Mouse (Mus musculus): ENCODE measurements around the gene Mettl25.

Gene Mettl25

DNA sequence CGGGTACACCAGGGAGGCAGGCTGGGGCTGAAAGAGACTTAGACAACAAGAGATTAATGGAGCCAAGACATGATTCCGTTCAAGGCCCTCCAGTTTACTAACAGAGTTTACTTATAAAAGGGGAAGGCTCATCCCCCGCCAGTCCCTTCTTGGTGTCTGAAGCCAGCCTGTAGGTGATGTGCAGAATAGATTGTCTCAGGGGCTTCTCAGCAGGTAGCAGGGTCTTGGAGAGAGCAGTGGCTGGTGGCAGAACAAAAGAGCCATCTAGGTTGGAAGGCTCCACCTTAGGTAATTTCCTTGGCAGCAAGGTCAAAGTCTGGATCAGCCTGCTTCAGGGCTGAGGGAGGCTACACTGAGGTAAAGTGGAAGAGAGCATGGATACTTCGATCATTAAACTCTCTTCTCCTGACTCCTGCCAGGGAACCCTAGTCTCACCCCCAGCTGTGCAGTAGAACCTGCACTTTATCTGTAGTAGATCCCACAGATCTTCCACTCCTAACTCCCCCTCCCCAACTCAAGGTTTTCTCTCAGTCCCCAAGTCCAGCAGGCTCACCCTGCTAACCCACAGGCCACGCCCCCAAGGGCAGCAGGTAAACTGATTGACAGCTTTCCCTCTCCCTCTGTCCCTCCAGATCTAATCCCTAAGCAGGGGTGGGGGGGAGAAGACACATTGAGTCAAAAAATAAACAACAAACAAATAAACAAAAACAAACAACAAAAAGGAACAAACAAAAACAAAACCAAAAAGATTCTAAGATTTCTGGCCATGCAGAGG lies 87.2 kb downstream of the Mettl25 start:
- peak; percentile 87 for DNase-seq (ENCODE audit: low read depth, low spot score)

DNA sequence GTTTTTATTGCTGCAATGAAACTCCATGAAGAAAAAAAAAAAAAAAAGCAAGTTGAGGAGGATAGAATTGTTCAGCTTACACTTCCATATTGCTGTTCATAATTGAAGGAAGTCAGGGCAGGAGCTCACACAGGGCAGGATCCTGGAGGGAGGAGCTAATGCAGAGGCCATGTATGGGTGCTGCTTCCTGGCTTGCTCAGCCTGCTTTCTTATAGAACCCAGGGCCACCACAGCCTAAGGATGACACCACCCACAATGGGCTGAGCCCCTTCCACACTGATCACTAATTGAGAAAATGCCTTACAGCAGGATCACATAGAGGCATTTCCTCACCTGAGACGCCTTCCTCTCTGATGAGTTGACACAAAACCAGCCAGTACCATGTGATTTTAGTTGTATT lies 95.2 kb downstream of the Mettl25 start:
- DNase-seq (ENCODE audit: low read depth, low spot score): no peak

DNA sequence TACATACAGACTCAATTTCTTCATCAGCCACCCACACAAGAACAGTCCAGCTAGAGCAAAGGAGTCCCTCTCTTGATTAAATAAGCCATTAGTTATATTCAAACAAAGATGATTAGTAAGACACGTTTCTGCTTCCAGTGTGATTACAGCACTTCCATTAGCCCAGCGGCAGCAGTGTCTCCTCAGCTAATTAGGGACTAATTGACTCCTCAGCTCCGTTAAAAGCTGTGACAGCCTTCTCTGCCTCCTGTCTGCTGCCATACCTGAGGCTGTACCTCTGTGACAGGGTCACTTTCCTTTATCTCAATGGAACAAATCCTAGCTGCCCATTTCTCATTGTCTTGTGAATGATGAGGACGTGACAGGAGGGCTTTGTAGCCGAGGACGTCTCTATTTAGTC lies 99.4 kb downstream of the Mettl25 start:
- DNase-seq (ENCODE audit: low read depth, low spot score): no peak

DNA sequence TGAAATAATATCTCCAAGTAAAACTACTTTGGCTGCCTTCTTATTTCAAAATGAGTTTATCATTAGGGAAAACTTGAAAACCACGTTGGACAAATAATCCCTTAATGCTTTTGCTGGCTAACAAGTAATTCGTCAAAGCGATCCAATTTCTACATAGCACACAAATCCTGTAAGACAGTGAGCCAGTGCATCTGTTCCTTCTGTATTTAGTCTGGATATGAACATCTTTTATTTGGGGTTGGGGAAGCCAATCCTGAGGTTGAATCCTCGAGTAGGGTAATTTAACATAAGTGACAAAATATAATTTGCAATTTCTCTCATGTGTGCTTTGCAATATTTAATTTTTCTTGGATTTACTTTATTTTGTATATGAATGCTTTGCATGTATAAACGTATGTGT lies 102.2 kb downstream of the Mettl25 start:
- no peak for DNase-seq (ENCODE audit: low read depth, low spot score)

DNA sequence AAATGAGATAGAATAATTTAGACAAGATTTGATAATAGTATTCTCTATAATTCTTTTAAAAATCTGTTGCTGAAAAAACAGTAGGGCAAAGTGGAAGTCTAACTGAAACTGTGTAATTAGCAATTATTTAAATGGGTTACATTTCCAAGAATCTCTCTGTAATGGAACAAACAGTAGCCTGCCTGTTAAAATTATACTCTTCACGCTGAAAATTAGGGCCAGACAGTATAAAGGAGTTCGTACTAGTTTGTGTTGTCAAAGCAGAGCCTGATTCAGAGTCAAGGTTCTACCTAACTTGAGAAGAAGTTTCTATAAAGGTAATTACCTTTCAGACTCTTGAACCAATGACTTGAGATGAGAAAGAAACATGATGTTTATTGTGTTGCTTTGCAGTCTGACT lies 113.4 kb downstream of the Mettl25 start:
- no peak for DNase-seq (ENCODE audit: low read depth, low spot score)

DNA sequence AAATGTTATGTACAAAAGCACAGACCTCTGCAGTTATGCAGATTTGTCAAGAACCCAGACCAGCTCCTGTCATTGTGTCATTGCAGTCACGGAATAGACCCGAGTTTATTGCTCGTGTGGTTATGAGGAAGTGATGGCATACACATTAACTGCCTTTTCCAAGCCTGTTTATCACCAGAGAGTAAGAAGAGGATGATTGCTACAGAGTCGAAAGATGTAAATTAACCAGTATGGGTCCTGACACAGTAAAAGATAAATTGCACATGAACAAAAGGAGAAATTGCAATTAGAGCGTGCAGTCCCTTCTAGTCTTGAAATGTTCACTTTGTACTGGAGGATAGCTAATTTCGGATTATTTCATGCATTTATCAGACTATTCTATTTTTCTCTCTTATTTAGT lies 113.8 kb downstream of the Mettl25 start:
- DNase-seq (ENCODE audit: low read depth, low spot score): no peak

DNA sequence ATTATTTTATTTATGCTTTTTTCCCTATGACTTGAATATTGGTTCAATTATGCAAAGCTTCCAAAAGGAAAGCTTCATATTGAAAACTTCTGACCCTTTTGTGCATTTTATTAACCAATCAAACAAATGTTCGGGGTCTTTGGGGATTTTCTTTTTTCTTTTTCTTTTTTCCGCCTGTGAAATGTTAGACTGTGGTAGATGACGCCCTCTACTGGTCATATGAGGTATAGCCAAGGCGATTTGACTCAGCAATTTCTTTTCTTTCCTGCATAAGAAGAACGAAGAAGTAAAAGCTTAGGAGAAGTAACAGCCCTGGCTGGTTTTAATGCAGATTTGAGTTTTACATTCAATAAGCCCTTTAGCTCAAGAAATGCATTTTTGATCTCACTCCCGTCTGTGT lies 126.3 kb downstream of the Mettl25 start:
- DNase-seq (ENCODE audit: low read depth, low spot score): peak; percentile 53

DNA sequence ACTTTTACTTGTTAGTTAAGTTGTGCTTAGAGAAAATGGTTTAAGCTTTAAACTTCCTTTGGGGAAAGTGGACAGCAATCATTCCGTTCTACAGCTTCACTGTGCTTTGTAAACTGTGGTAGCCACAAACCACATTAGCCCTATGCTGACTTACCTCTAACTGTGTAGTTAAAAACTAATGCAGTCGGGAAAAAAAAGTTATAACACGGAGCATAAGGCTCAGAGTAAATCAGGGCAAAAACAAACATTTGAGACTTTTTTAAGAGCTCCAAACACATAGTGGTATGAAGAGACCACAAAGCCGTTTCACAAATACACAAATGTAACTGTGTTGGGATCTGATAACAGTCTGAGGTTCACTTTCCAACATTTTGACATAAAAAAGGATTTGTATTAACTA lies 126.8 kb downstream of the Mettl25 start:
- no peak for DNase-seq (ENCODE audit: low read depth, low spot score)

DNA sequence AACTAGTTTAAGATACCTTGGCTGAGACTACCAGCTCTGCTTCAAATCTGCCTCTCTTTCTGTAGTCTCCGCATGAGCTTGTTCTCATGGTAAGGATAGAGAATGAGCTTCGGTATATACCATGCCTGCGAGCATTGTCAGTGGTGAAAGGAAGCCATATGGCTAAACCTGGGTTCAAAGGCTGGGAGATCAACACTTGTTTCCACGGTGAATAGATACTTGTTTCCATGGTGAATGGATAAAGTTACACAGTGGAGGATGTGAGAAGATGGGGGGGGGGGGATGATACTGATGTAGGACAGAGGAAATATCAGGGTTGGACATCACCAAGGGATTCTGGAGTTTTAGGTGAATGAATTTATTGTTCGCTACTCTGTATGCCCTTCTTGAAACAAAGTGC lies 128.0 kb downstream of the Mettl25 start:
- no peak for DNase-seq (ENCODE audit: low read depth, low spot score)
